Mouse (Mus musculus) CH12.LX (cell line): Measurements from ENCODE around the gene Vac14. TPM values are rescaled to one million over a fixed set of nuclear protein-coding genes. Genes with fewer than 3 reads are reported as not detected.

Experiments
- DNase-seq: peaks from one replicate; pipeline ENCODE4 v3.0.0-alpha.2; 2013; ENCODE audit errors: extremely low read depth
- H3K27ac ChIP-seq: 2 replicates; pipeline ENCODE4 v1.5.1; 2012; ENCODE audit warnings: low read depth, mild to moderate bottlenecking, control low read depth, moderate library complexity; ENCODE audit not compliant: insufficient read depth
- H3K27me3 ChIP-seq: replicated peaks from 2 replicates; pipeline ENCODE3; 2012; ENCODE audit warnings: inconsistent platforms
- H3K36me3 ChIP-seq, 2 experiments: replicated peaks in 1 of 2; 2 replicates each; pipeline versions ENCODE3 to v1.6.1; 2012; ENCODE audit warnings: inconsistent platforms in 1 of 2, low read length in 1 of 2, mild to moderate bottlenecking in 1 of 2, mixed read lengths in 1 of 2, moderate library complexity in 1 of 2; ENCODE audit not compliant: control insufficient read depth in 1 of 2, insufficient read depth in 1 of 2
- H3K4me1 ChIP-seq, 2 experiments: 2 replicates each; pipeline ENCODE4 v1.6.1; 2012; ENCODE audit warnings: inconsistent platforms in 1 of 2, moderate library complexity in 1 of 2; ENCODE audit not compliant: insufficient read depth in 2 of 2, control insufficient read depth in 1 of 2
- H3K4me2 ChIP-seq: 2 replicates; pipeline ENCODE4 v1.6.1; 2012; ENCODE audit warnings: low read depth, mild to moderate bottlenecking, control low read depth; ENCODE audit not compliant: poor library complexity, insufficient read depth, severe bottlenecking
- H3K4me3 ChIP-seq, 3 experiments: fragments of 150-350 bp in 1 of 3; sonication (generic) in 1 of 3; replicated peaks in 1 of 3; 2 replicates each; pipeline versions ENCODE3 to v1.5.1; 2011 to 2012; ENCODE audit warnings: low read depth in 2 of 3, low read length in 2 of 3, mild to moderate bottlenecking in 2 of 3, moderate library complexity in 2 of 3, control low read depth in 1 of 3, improper control_type of control experiment in 1 of 3, inconsistent platforms in 1 of 3, mixed read lengths in 1 of 3; ENCODE audit not compliant: poor library complexity in 1 of 3
- H3K79me2 ChIP-seq: replicated peaks from 2 replicates; pipeline ENCODE4 v1.6.1; 2012; ENCODE audit warnings: mild to moderate bottlenecking, moderate library complexity; ENCODE audit not compliant: control insufficient read depth, poor library complexity, insufficient read depth, severe bottlenecking; ENCODE audit errors: extremely low read depth
- H3K9ac ChIP-seq: 2 replicates; pipeline ENCODE4 v1.6.1; 2012; ENCODE audit warnings: low read depth, mild to moderate bottlenecking, control low read depth, moderate library complexity; ENCODE audit not compliant: insufficient read depth
- H3K9me3 ChIP-seq: replicated peaks from 2 replicates; pipeline ENCODE3; 2012; ENCODE audit warnings: low read length, inconsistent platforms, mixed read lengths
- CHD1 ChIP-seq: IDR thresholded peaks from 2 replicates; pipeline ENCODE4 v1.6.1; 2012; ENCODE audit warnings: low read depth, low read length, improper control_type of control experiment, inconsistent platforms
- GABPA ChIP-seq: IDR thresholded peaks from 2 replicates; pipeline ENCODE4 v1.6.1; 2012; ENCODE audit warnings: low read depth, low read length, improper control_type of control experiment, inconsistent platforms; ENCODE audit not compliant: insufficient replicate concordance
- JUND ChIP-seq: conservative IDR thresholded peaks from 2 replicates; pipeline ENCODE4 v1.6.1; 2011; ENCODE audit warnings: low read depth, low read length, improper control_type of control experiment
- KAT2A ChIP-seq: IDR thresholded peaks from 2 replicates; pipeline ENCODE4 v1.6.1; 2012; ENCODE audit warnings: low read length, improper control_type of control experiment, inconsistent platforms; ENCODE audit not compliant: insufficient replicate concordance
- MAFK ChIP-seq: IDR thresholded peaks from 2 replicates; pipeline ENCODE4 v1.6.1; 2011; ENCODE audit warnings: low read length, improper control_type of control experiment; ENCODE audit not compliant: insufficient replicate concordance
- MAX ChIP-seq: IDR thresholded peaks from 2 replicates; pipeline ENCODE4 v1.6.1; 2011; ENCODE audit warnings: low read length, improper control_type of control experiment
- MEF2A ChIP-seq: IDR thresholded peaks from 2 replicates; pipeline ENCODE4 v1.6.1; 2014; ENCODE audit warnings: low read depth, mild to moderate bottlenecking, inconsistent platforms, low read length, improper control_type of control experiment, borderline replicate concordance
- MXI1 ChIP-seq: IDR thresholded peaks from 2 replicates; pipeline ENCODE4 v1.6.1; 2011; ENCODE audit warnings: mild to moderate bottlenecking, low read depth, low read length, improper control_type of control experiment
- POLR2A ChIP-seq: IDR thresholded peaks from 2 replicates; pipeline ENCODE4 v1.6.1; 2011; ENCODE audit warnings: low read depth, mild to moderate bottlenecking, improper control_type of control experiment, low read length
- POLR2AphosphoS2 ChIP-seq: IDR thresholded peaks from 2 replicates; pipeline ENCODE4 v1.6.1; 2011; ENCODE audit warnings: low read depth, low read length, improper control_type of control experiment
- RAD21 ChIP-seq: IDR thresholded peaks from 2 replicates; pipeline ENCODE4 v1.6.1; 2011; ENCODE audit warnings: low read depth, mild to moderate bottlenecking, low read length, improper control_type of control experiment, moderate library complexity
- RCOR1 ChIP-seq: conservative IDR thresholded peaks from 2 replicates; pipeline ENCODE4 v1.6.1; 2012; ENCODE audit warnings: low read depth, mild to moderate bottlenecking, inconsistent platforms, low read length, improper control_type of control experiment
- TBP ChIP-seq: conservative IDR thresholded peaks from 2 replicates; pipeline ENCODE4 v1.6.1; 2011; ENCODE audit warnings: low read depth, low read length, improper control_type of control experiment
- ZKSCAN1 ChIP-seq: IDR thresholded peaks from 2 replicates; pipeline ENCODE4 v1.6.1; 2012; ENCODE audit warnings: low read depth, inconsistent platforms, low read length, improper control_type of control experiment, borderline replicate concordance
- ZMIZ1 ChIP-seq: IDR thresholded peaks from 2 replicates; pipeline ENCODE4 v1.6.1; 2012; ENCODE audit warnings: low read depth, mild to moderate bottlenecking, inconsistent platforms, low read length, improper control_type of control experiment
- dilution Hi-C: fragments of 300-500 bp; cut with MboI; formaldehyde crosslinking; loops from 2 replicates; pipeline ENCODE4 v1.14.3; 2020; ENCODE audit warnings: low sequenced_read_pairs; ENCODE audit not compliant: extremely low pct_unique_long_range_greater_than_20kb, extremely low pct_ligation_motif_present
- in situ Hi-C: fragments of 300-500 bp; cut with MboI; formaldehyde crosslinking; loops from 3 replicates; pipeline ENCODE4 v1.14.3; 2019; ENCODE audit warnings: low sequenced_read_pairs, low pct_ligation_motif_present, low pct_unique_long_range_greater_than_20kb, mixed read lengths
- polyA plus RNA-seq: library from polyadenylated mRNA; unstranded; fragments of >175 nt; gene quantifications from 2 replicates; pipeline ENCODE4 v1.2.1, GENCODE M21; 2012; ENCODE audit warnings: low read depth; ENCODE audit not compliant: insufficient read length
- total RNA-seq, 2 experiments: library from RNA; depleted of rRNA; stranded (reverse); fragments of 300-350 nt in 1 of 2; fragments of >200 nt in 1 of 2; gene quantifications; 2 replicates each; pipeline ENCODE4 v1.2.3; 2012 to 2014

Gene Vac14
- total and polyA plus RNA-seq, 3 experiments = 20.9 to 73.8 (median 28.2) TPM

DNA sequence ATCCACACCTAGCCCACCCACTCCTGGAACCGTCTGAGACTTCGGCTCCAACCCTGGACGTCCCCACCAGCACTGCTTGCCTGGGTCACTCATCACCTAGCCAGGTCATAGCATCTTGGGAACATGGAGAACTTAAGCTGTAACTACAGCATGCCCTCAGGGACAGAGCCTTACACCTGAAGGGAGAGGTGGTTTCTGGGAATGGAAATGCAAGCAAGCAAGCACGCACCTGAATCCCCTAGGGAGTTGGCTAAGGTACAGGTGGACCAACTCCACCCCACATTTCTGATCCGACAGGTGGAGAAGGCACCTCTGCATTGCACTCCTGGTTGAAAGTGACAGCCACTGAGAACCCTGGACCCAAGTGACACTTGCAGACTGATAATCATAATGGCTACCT is 133.1 kb downstream of the Vac14 start:
- dilution Hi-C loops = no loop called here

DNA sequence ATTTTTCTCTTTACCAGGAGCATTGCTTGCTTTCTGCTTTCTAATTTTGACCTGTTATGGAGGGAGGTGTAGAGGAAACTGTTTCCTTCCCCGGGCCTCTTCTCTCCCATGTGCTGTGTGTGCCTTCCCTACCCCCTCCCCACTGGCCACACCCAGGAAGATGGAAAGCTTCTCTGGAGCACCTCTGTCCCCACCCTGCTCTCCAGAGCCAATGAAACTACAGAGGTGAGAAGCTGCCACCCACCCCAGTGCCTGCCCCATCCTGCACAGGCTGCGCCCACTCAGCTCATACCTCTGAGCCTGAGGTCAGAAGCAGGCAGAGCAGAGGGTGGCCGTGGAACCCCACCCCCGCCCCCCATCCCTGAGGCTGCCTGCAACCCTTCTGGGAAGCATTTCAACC is 136.3 kb downstream of the Vac14 start:
- no peak overlapping the region for H3K4me2 ChIP-seq
- dilution Hi-C loops = no loop called here
- no peak overlapping the region for H3K9ac ChIP-seq
- H3K4me3 ChIP-seq = no peak overlapping the region
- H3K9me3 ChIP-seq = no peaks in the 10 kb centered on the region
- no peaks in the 10 kb centered on the region for H3K36me3 ChIP-seq
- H3K79me2 ChIP-seq = no peaks in the 10 kb centered on the region
- TF ChIP-seq CHD1 (no peak), POLR2AphosphoS2 (no peak), RCOR1 (no peak), RAD21 (no peak), MXI1 (no peak), MAFK (no peak), ZKSCAN1 (no peak), ZMIZ1 (no peak), MAX (no peak), MEF2A (no peak), JUND (no peak), POLR2A (no peak), KAT2A (no peak), TBP (no peak), GABPA (no peak)
- H3K27me3 ChIP-seq = no peaks in the 10 kb centered on the region
- H3K4me1 ChIP-seq = peaks cover 0 to 11% of the 10 kb centered on the region in 2 experiments; a peak in 2 of 4 replicates
- DNase-seq = peak; percentile 29
- in situ Hi-C loops = loop anchor here (5.0 to 10.0 kb wide), 2 partner anchors 90 to 328 kb away; partner anchors contain the start of genes Cog4 and Sf3b3
- no peak overlapping the region for H3K27ac ChIP-seq

More for the DNA sequence above, 133.1 kb downstream of the Vac14 start:
- DNase-seq = no peak
- H3K4me2 ChIP-seq = no peak overlapping the region
- H3K36me3 ChIP-seq = no peaks in the 10 kb centered on the region
- in situ Hi-C loops = loop anchor here (10.0 kb wide), 1 partner anchor 93 kb away; the partner anchor contains the start of genes Cog4 and Sf3b3
- peaks cover 0 to 11% of the 10 kb centered on the region in 2 experiments; a peak in 2 of 4 replicates for H3K4me1 ChIP-seq
- TF ChIP-seq ZMIZ1 (no peak), POLR2A (no peak)
- no peak overlapping the region for H3K27ac ChIP-seq
- no peak overlapping the region for H3K4me3 ChIP-seq
- H3K27me3 ChIP-seq = no peaks in the 10 kb centered on the region
- no peaks in the 10 kb centered on the region for H3K9me3 ChIP-seq
- no peak overlapping the region for H3K9ac ChIP-seq
- no peaks in the 10 kb centered on the region for H3K79me2 ChIP-seq
